Mouse (Mus musculus) CH12.LX (cell line): ENCODE results near the gene Spaca6. TPM values are rescaled to one million over a fixed set of nuclear protein-coding genes. Genes with fewer than 3 reads are reported as not detected.

Experiments used
- DNase-seq: peaks from one replicate; pipeline ENCODE4 v3.0.0-alpha.2; 2013; ENCODE audit errors: extremely low read depth
- H3K27ac ChIP-seq: 2 replicates; pipeline ENCODE4 v1.5.1; 2012; ENCODE audit warnings: low read depth, mild to moderate bottlenecking, control low read depth, moderate library complexity; ENCODE audit not compliant: insufficient read depth
- H3K27me3 ChIP-seq: replicated peaks from 2 replicates; pipeline ENCODE3; 2012; ENCODE audit warnings: inconsistent platforms
- H3K36me3 ChIP-seq, 2 experiments: replicated peaks in 1 of 2; 2 replicates each; pipeline versions ENCODE3 to v1.6.1; 2012; ENCODE audit warnings: inconsistent platforms in 1 of 2, low read length in 1 of 2, mild to moderate bottlenecking in 1 of 2, mixed read lengths in 1 of 2, moderate library complexity in 1 of 2; ENCODE audit not compliant: control insufficient read depth in 1 of 2, insufficient read depth in 1 of 2
- H3K4me1 ChIP-seq, 2 experiments: 2 replicates each; pipeline ENCODE4 v1.6.1; 2012; ENCODE audit warnings: inconsistent platforms in 1 of 2, moderate library complexity in 1 of 2; ENCODE audit not compliant: insufficient read depth in 2 of 2, control insufficient read depth in 1 of 2
- H3K4me2 ChIP-seq: 2 replicates; pipeline ENCODE4 v1.6.1; 2012; ENCODE audit warnings: low read depth, mild to moderate bottlenecking, control low read depth; ENCODE audit not compliant: poor library complexity, insufficient read depth, severe bottlenecking
- H3K4me3 ChIP-seq, 3 experiments: fragments of 150-350 bp in 1 of 3; sonication (generic) in 1 of 3; replicated peaks in 1 of 3; 2 replicates each; pipeline versions ENCODE3 to v1.5.1; 2011 to 2012; ENCODE audit warnings: low read depth in 2 of 3, low read length in 2 of 3, mild to moderate bottlenecking in 2 of 3, moderate library complexity in 2 of 3, control low read depth in 1 of 3, improper control_type of control experiment in 1 of 3, inconsistent platforms in 1 of 3, mixed read lengths in 1 of 3; ENCODE audit not compliant: poor library complexity in 1 of 3
- H3K79me2 ChIP-seq: replicated peaks from 2 replicates; pipeline ENCODE4 v1.6.1; 2012; ENCODE audit warnings: mild to moderate bottlenecking, moderate library complexity; ENCODE audit not compliant: control insufficient read depth, poor library complexity, insufficient read depth, severe bottlenecking; ENCODE audit errors: extremely low read depth
- H3K9ac ChIP-seq: 2 replicates; pipeline ENCODE4 v1.6.1; 2012; ENCODE audit warnings: low read depth, mild to moderate bottlenecking, control low read depth, moderate library complexity; ENCODE audit not compliant: insufficient read depth
- H3K9me3 ChIP-seq: replicated peaks from 2 replicates; pipeline ENCODE3; 2012; ENCODE audit warnings: low read length, inconsistent platforms, mixed read lengths
- BHLHE40 ChIP-seq: IDR thresholded peaks from 2 replicates; pipeline ENCODE4 v1.6.1; 2011; ENCODE audit warnings: mild to moderate bottlenecking, low read depth, low read length, improper control_type of control experiment
- CHD1 ChIP-seq: IDR thresholded peaks from 2 replicates; pipeline ENCODE4 v1.6.1; 2012; ENCODE audit warnings: low read depth, low read length, improper control_type of control experiment, inconsistent platforms
- CTCF ChIP-seq, 2 experiments: IDR thresholded peaks in 1 of 2; conservative IDR thresholded peaks in 1 of 2; 2 replicates each; pipeline ENCODE4 v1.5.1; 2011 to 2012; ENCODE audit warnings: low read depth in 2 of 2, low read length in 2 of 2, improper control_type of control experiment in 1 of 2, inconsistent platforms in 1 of 2, mild to moderate bottlenecking in 1 of 2, moderate library complexity in 1 of 2
- EP300 ChIP-seq: IDR thresholded peaks from 2 replicates; pipeline ENCODE4 v1.6.1; 2011; ENCODE audit warnings: low read length, improper control_type of control experiment
- ETS1 ChIP-seq: conservative IDR thresholded peaks from 2 replicates; pipeline ENCODE4 v1.6.1; 2012; ENCODE audit warnings: low read depth, mild to moderate bottlenecking, inconsistent platforms, low read length, improper control_type of control experiment, moderate library complexity
- HCFC1 ChIP-seq: IDR thresholded peaks from 2 replicates; pipeline ENCODE4 v1.6.1; 2012; ENCODE audit warnings: low read depth, mild to moderate bottlenecking, inconsistent platforms, low read length, improper control_type of control experiment
- IRF4 ChIP-seq: IDR thresholded peaks from 2 replicates; pipeline ENCODE4 v1.6.1; 2014; ENCODE audit warnings: low read depth, mild to moderate bottlenecking, inconsistent platforms, low read length, improper control_type of control experiment
- JUN ChIP-seq: IDR thresholded peaks from 2 replicates; pipeline ENCODE4 v1.6.1; 2011; ENCODE audit warnings: low read depth, mild to moderate bottlenecking, low read length, improper control_type of control experiment, moderate library complexity; ENCODE audit not compliant: insufficient read depth
- KAT2A ChIP-seq: IDR thresholded peaks from 2 replicates; pipeline ENCODE4 v1.6.1; 2012; ENCODE audit warnings: low read length, improper control_type of control experiment, inconsistent platforms; ENCODE audit not compliant: insufficient replicate concordance
- MAFK ChIP-seq: IDR thresholded peaks from 2 replicates; pipeline ENCODE4 v1.6.1; 2011; ENCODE audit warnings: low read length, improper control_type of control experiment; ENCODE audit not compliant: insufficient replicate concordance
- MAZ ChIP-seq: IDR thresholded peaks from 2 replicates; pipeline ENCODE4 v1.6.1; 2012; ENCODE audit warnings: low read depth, mild to moderate bottlenecking, inconsistent platforms, low read length, improper control_type of control experiment, moderate library complexity
- MXI1 ChIP-seq: IDR thresholded peaks from 2 replicates; pipeline ENCODE4 v1.6.1; 2011; ENCODE audit warnings: mild to moderate bottlenecking, low read depth, low read length, improper control_type of control experiment
- NRF1 ChIP-seq: IDR thresholded peaks from 2 replicates; pipeline ENCODE4 v1.6.1; 2014; ENCODE audit warnings: low read depth, mild to moderate bottlenecking, inconsistent platforms, low read length, improper control_type of control experiment, moderate library complexity
- POLR2A ChIP-seq: IDR thresholded peaks from 2 replicates; pipeline ENCODE4 v1.6.1; 2011; ENCODE audit warnings: low read depth, mild to moderate bottlenecking, improper control_type of control experiment, low read length
- POLR2AphosphoS2 ChIP-seq: IDR thresholded peaks from 2 replicates; pipeline ENCODE4 v1.6.1; 2011; ENCODE audit warnings: low read depth, low read length, improper control_type of control experiment
- SIN3A ChIP-seq: IDR thresholded peaks from 2 replicates; pipeline ENCODE4 v1.6.1; 2012; ENCODE audit warnings: low read length, improper control_type of control experiment, inconsistent platforms
- SMC3 ChIP-seq: IDR thresholded peaks from 2 replicates; pipeline ENCODE4 v1.6.1; 2011; ENCODE audit warnings: low read depth, low read length, improper control_type of control experiment
- TBP ChIP-seq: conservative IDR thresholded peaks from 2 replicates; pipeline ENCODE4 v1.6.1; 2011; ENCODE audit warnings: low read depth, low read length, improper control_type of control experiment
- TCF12 ChIP-seq: IDR thresholded peaks from 2 replicates; pipeline ENCODE4 v1.6.1; 2014; ENCODE audit warnings: low read depth, mild to moderate bottlenecking, inconsistent platforms, low read length, improper control_type of control experiment
- USF1 ChIP-seq: IDR thresholded peaks from 2 replicates; pipeline ENCODE4 v1.6.1; 2014; ENCODE audit warnings: low read depth, mild to moderate bottlenecking, inconsistent platforms, low read length, improper control_type of control experiment
- ZKSCAN1 ChIP-seq: IDR thresholded peaks from 2 replicates; pipeline ENCODE4 v1.6.1; 2012; ENCODE audit warnings: low read depth, inconsistent platforms, low read length, improper control_type of control experiment, borderline replicate concordance
- dilution Hi-C: fragments of 300-500 bp; cut with MboI; formaldehyde crosslinking; loops from 2 replicates; pipeline ENCODE4 v1.14.3; 2020; ENCODE audit warnings: low sequenced_read_pairs; ENCODE audit not compliant: extremely low pct_unique_long_range_greater_than_20kb, extremely low pct_ligation_motif_present
- in situ Hi-C: fragments of 300-500 bp; cut with MboI; formaldehyde crosslinking; loops from 3 replicates; pipeline ENCODE4 v1.14.3; 2019; ENCODE audit warnings: low sequenced_read_pairs, low pct_ligation_motif_present, low pct_unique_long_range_greater_than_20kb, mixed read lengths
- polyA plus RNA-seq: library from polyadenylated mRNA; unstranded; fragments of >175 nt; gene quantifications from 2 replicates; pipeline ENCODE4 v1.2.1, GENCODE M21; 2012; ENCODE audit warnings: low read depth; ENCODE audit not compliant: insufficient read length
- total RNA-seq, 2 experiments: library from RNA; depleted of rRNA; stranded (reverse); fragments of 300-350 nt in 1 of 2; fragments of >200 nt in 1 of 2; gene quantifications; 2 replicates each; pipeline ENCODE4 v1.2.3; 2012 to 2014

Gene Spaca6
- total and polyA plus RNA-seq, 3 experiments, result 0.67 TPM; not detected in 2

GRCm38 (mm10) chr17:17829052-17829785 lies 2.3 kb downstream of the Spaca6 start:
- H3K36me3 ChIP-seq, result no peaks in the 10 kb centered on the region
- H3K9ac ChIP-seq, result no peak overlapping the region
- no peaks in the 10 kb centered on the region for H3K27me3 ChIP-seq
- in situ Hi-C loops, result no loop called here
- no peaks in the 10 kb centered on the region for H3K9me3 ChIP-seq
- TF ChIP-seq JUN, result no peak
- TF ChIP-seq POLR2A, result no peak
- TF ChIP-seq CHD1, result no peak
- TF ChIP-seq EP300, result no peak
- TF ChIP-seq TBP, result no peak
- no peak for TF ChIP-seq SMC3
- no peak for TF ChIP-seq ZKSCAN1
- TF ChIP-seq MXI1, result no peak
- TF ChIP-seq IRF4, result no peak
- TF ChIP-seq TCF12, result no peak
- TF ChIP-seq SIN3A, result no peak
- no peak for TF ChIP-seq POLR2AphosphoS2
- TF ChIP-seq ETS1, result no peak
- TF ChIP-seq USF1, result no peak
- TF ChIP-seq KAT2A, result no peak
- no peak for TF ChIP-seq NRF1
- TF ChIP-seq, all 38 proteins: peak for 0
- H3K4me1 ChIP-seq, result peaks cover 0 to 9% of the 10 kb centered on the region in 2 experiments; a peak in 2 of 4 replicates
- no peaks in the 10 kb centered on the region for H3K79me2 ChIP-seq
- no peak for DNase-seq
- no peak overlapping the region for H3K27ac ChIP-seq
- H3K4me2 ChIP-seq, result peak overlapping the region; percentile 50
- H3K4me3 ChIP-seq, result no peak overlapping the region
- dilution Hi-C loops, result no loop called here

DNA sequence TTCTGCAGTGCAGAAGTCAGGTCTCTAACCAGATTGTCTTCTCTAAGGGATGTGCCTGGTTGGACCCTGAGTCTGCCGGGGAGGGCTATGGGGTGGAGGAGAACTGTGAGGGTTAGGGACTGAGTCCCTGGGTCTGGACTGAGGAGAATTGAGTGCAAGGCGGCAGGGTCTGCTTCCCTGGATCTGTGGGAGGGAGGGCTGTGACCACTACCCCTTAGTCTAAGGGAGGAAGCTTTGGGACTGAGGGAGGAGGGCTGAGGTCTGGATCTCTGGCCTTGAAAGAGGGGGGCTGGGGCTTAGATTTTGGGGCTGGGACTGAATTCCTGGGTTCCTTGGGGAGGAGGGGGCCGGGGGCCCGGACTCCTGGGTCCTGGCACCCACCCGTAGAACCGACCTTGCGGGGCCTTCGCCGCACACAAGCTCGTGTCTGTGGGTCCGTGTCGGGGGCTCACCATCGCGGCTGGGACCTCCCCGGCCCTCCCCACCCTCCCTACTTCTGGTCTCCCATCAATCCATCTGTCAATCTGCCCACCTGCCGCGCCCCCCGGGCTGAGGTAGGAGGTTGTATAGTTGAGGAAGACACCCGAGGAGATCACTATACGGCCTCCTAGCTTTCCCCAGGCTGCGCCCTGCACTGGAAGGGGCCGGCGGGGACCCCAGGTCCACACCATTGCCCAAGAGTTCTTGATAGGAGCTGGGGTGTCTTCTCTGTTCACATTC lies 3.0 kb downstream of the Spaca6 start:
- Histone ChIP-seq H3K27me3 (peaks cover 1% of the 10 kb centered on the region), H3K9ac (no peak overlapping the region), H3K4me3 (no peak overlapping the region), H3K4me2 (no peak overlapping the region), H3K79me2 (no peaks in the 10 kb centered on the region), H3K36me3 (no peaks in the 10 kb centered on the region), H3K27ac (no peak overlapping the region), H3K4me1 (peaks cover 0 to 9% of the 10 kb centered on the region in 2 experiments; a peak in 2 of 4 replicates), H3K9me3 (no peaks in the 10 kb centered on the region)
- in situ Hi-C loops (no loop called here), dilution Hi-C loops (no loop called here)
- TF ChIP-seq SIN3A (no peak), BHLHE40 (no peak), CHD1 (no peak), HCFC1 (no peak), MAZ (no peak), CTCF (conservative IDR thresholded peaks at IDR 0.05 in 1 of 2, IDR thresholded peaks at IDR 0.05 in 1 of 2; ENCODE audit: low read depth in 2 of 2, low read length in 2 of 2) (no peak), SMC3 (no peak), JUN (no peak), USF1 (no peak), MAFK (no peak)
- no peak for DNase-seq
